Mouse (Mus musculus): ENCODE results near the gene Tram2.

Gene Tram2

DNA sequence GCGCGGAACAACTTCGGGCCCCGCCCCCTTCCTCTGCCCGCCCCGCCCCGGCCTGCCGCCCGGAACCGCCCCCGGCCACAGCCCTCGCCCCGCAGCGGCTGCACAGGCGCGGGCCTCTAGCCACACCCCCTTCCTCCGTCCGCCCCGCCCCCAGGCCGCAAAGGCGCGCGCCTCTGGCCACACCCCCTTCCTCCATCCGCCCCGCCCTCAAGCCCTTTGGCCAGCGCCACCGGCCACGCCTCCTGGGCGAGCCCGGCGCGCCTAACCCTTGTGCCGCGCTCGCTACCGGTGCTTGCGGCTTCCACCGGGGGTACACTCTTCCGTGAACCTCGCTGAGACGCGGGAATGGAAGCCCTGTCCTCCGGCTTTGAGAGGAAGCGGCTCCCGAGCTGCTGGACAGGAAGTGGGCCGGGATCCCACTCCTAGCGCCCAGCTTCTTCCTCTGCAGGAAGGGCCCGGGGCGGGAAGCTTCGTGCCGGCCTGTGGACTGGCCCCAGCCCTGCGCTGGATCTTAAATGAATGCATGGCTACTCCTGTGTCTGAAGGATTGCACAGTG lies at the start of gene Tram2:
Gene Tram2, minus strand, starts transcription at position 13 of the 557 bp plus-strand sequence.
- peak; percentile 77 for DNase-seq (ENCODE audit: low read depth)

DNA sequence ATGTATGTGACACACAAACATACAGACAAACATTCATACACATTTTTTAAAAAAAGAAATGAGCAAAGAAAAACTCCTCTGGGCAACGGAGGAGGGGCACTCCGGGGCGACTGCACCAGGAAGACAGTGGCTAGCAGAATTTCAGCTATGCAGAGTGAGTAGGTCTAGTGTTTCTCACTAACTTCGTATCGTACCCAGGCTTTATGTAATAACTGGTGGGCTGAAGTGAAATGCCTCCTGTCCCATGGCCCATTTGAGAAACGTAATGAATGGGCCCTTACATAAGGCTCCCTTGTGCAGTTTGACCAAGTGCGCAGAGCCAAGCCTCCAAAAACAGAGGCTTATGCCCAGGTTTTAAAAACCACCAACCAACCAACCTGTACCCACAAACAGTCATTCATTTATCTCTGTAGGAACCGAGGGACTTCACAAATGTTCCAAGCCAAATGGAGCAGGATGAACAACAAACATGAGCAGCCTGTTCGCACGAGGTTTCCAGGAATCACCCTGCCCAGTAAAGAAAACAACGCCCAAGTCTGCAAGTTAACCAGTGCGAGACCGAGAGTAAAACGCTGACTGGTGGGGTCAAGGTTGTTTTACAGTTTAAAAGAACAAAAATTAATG lies 45.8 kb upstream of the Tram2 start:
- no peak for DNase-seq (ENCODE audit: low read depth)

DNA sequence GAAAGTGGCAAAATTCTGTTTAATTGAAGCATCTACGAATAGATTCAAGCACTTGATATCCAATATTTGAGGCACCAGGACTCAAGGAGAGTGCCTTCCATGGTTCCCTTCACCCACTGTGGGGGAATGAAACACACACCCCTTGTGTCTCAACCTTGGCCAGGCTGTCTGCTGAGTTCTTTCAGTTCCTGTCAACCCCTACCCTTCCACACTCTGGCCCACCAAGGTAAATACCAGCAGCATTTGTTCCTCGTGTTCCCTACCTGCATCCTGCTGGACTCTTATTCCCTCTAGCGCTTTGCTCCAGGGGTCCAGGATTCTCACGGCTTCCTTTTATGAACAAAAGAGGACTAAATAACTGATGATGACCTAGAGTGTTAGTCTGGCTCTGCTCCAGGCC lies 24.8 kb upstream of the Tram2 start:
- no peak for DNase-seq (ENCODE audit: low read depth)

DNA sequence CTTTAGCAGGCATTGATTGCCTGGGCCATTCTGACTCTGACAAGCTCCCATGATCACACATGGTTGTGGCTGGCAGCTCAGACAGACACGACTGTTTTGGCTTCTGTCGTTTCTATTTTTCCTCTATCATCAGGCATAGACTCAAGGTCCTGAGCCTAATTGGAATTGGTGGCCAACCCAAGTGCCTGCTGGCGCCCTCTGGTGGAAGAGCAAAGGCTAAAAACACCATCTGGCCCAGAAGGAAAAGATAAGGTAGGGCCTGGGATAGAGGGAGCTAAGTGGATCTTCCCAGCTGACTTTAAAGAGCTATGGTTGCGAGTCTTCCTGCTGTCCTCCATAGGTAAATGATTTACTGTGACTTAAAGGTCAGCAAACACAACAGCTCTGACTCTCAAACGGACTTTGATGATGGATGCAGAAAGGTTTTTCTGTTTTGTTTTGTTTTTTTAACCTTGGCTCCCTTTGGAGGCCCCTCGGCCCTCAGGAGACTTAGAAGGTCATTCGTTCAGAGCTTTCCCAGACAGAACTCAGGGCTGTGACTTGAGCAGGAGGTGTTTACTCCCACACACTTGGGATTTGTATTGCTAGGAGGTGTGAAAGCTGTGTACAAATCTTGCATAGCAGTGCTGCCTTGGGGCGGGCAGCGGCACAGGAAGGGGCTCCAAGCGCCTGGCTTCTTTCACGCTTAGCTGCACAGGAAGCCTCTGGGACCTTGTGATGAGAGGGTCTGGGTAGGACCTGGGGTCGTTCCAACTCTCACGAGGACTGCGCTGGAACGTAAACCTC lies 22.4 kb upstream of the Tram2 start:
- peak; percentile 49 for DNase-seq (ENCODE audit: low read depth)

DNA sequence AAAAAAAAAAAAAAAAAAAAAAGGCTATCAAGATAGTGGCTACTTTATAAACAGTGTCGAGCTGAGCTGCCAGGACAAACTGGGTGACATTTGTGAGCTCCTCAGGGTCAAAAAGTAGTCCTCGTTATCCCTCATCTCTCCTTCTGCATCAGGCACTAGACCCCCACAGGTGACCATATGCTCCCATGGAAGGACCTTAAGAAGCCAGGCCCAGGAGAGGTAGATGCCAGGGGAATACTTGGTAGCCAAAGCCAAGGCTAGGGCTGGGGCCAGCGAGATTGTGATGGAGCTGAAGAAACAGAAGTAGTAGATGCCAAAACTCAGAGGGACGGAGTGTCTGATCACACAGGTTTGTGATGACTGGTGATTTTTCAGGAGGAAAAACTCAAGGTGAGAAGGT lies 21.7 kb upstream of the Tram2 start:
- no peak for DNase-seq (ENCODE audit: low read depth)

DNA sequence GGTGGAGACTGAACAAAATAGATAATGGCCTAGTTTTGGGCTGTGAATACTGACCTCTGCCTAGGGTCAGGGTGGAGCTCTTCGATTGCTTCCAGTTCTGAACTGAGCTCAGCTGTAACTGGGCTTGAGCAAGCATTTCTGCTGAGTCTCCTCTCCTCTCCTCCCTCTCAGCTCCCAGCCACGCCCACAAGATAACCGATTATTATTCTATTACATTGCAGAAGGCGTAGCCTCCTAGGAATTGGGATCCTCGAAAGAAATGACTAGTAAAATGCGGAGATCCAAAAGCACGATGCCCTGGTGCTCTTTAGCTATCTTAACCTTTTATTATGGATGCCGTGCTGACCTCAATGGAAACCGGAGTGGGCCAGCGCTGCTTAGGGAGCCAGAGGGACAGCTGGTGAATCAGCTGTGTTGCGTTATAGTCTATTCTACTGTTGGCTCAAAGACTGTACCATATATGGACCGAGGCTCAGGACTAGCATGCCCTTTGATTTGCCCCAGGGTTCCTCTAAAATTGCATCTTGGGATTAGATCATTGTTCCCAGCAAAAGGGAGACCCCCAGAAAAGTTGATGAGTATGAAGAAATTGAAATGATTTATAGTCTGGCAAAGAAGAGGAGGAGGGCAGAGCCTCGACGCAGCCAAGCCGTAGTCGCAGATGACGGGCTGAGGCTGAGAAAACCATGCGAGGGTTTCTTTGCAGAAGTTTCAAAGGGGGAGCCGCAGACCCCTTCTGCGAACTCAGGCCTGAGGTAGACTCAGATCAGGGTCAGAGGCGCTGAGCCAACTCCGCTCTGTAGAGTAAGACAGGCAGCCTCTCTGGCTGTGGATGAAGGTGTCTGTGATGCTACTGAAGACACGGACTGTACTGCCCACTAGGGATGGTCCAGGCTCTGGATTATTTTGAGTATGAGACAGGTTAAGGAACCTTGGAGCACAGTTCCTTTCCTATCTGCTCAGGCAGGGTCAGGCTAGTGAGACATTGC lies 18.3 kb upstream of the Tram2 start:
- DNase-seq (ENCODE audit: low read depth): no peak

DNA sequence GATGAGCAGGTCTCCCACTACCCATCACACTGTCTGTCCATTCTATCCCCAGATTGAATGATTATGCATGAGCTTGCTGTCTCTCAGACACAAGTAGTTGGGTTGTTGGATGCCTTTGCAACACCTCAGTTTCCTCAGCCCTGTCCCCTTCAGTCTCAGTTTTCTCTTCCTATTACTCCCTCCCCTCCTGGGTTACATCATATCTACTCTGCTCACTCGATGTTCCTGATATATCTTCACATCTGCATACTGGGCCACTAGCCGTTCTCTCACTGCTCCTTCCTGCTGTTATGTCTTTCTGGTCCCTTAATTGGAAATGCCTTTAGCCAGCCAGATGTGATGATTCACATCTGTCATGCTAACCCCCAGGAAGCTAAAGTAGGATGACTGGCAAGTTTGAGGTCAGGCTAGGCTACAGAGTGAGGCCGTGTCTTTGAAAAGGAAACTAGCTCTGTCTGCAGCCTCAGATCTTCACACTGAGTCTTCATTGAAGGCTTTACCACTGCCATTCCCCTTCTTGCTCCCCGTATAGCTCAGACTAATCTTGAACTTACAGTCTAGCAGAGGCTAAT lies 15.7 kb upstream of the Tram2 start:
- DNase-seq (ENCODE audit: low read depth): no peak

DNA sequence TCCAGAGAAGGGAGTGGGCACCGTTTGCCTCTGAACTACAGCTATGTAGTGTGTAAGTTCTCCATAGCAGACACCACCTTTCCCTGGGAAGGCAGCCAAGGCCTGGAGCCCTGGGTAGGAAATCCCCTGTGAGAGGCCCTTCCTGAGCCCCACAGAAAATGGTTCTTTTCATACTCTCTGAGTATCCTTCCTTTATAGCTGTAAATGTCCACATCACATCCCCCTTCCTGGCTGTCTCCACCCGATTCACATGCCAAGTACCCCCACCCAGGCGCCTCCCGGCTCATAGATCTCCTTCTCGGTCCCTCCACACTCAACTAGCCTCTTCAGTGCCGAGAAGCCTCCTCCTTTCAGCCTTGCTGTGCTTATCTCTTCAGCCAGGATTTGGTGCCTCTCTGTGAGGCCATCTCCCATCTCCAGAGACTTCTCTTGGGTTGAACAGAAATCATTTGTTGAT lies 10.7 kb upstream of the Tram2 start:
- DNase-seq (ENCODE audit: low read depth): no peak

DNA sequence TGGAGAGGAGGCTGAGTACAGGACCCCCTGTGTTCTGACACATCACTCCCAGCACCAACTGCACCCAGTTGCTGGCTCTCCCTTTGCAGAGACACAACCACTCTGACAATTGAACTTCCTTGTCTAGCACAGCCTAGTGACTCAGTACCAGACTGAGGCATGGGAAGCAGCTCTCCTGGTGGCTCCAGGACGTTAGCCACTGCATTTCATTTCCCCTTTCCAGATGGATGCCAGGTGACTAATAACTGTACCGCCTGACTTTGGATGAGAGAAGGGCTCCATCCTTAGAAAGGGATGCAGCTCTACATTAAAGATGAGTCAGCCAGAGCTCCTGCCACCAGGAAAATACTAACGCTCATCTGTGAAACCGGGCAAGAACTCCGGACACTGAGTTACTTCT lies 7.3 kb upstream of the Tram2 start:
- DNase-seq (ENCODE audit: low read depth): no peak

DNA sequence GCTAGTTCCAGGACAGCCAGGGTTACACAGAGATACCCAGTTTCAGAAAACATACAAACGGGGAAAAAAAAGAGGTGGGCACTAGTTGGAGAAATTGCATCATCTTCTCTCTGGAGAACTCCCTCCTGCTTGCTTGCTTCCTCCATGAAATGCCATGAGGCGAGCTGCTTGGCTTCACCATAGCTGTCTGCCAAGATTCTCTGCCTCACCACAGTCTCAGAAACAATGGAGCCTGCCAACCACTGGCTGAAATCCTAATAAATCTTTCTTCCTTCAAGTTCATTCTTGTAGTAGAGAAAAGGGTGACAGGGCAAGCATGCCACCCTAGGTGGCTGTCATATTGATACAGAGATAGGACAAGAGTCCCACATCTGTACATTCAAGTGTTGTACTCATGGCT lies 5.6 kb upstream of the Tram2 start:
- no peak for DNase-seq (ENCODE audit: low read depth)

DNA sequence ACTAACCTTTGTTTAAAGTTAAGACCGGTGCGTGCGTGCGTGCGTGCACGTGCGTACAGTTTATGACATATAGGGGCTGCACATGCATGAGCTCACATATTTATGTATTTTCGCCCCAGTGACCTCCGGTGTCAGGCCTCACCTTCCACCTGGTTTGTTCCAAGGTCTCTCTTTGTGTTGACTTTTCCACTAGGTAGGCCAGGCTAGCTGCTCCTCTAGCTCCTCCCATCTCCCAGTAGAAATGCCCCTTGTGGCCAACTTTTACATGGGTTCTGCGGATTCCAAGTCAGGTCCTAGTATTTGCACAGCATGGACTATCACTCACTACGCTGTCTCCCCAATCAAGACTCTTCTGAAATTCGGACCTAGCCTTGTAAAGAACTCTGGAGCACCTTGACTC lies 1.3 kb upstream of the Tram2 start:
- DNase-seq (ENCODE audit: low read depth): no peak

DNA sequence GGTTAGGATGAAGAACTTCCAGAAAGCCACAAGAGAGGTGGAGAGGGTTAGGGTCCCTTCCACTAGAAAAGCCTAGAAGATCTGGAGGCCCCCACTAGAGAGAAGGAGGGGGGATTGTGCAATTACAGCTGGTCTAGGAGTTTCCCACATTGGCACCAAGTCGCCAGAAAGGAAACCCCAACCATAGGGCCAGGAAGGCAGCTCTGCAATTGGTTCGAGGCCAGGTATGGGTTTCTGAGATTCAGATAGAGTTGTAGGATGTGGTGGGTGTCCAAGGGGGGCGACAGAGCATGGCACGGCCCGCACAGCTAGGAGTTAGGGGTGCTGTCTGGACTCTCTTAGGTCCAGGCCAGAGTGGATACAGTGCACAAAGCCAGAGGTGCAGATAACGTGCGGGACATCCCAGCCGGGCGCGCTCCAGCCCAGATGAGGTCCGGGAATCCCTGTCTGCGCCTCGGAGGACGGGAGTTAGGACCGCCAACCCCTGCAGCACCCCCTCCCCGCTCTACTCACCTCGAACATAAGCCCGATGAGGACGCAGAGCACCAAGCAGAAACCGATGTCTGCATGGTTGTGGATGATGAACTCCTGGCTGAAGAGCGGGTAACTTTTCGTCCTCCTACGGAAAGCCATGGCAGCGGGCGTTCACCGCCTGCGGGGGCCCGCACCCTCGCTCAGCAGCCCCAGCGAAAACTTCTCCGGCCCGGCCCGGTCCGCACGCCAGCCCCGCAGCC lies 381 bp downstream of the Tram2 start:
- no peak for DNase-seq (ENCODE audit: low read depth)

DNA sequence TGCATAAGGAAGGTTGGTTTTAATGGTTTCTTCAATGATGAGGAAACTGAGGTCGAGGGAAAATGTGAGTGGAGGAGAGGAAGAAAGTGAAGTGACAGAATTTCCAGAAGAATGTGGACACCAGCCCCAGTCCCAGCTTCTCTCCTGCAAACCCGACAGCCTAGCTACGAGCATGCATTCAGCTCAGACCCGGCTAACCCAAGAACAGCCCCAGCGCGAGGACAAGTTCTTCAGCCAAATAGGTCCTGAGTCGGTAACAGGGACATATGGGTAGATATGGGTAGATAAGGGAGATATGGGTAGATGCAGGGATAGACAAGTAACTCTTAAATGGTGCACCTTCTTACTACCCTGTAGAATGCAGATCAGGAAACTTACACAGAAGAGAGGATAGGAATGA lies 1.4 kb downstream of the Tram2 start:
- no peak for DNase-seq (ENCODE audit: low read depth)

DNA sequence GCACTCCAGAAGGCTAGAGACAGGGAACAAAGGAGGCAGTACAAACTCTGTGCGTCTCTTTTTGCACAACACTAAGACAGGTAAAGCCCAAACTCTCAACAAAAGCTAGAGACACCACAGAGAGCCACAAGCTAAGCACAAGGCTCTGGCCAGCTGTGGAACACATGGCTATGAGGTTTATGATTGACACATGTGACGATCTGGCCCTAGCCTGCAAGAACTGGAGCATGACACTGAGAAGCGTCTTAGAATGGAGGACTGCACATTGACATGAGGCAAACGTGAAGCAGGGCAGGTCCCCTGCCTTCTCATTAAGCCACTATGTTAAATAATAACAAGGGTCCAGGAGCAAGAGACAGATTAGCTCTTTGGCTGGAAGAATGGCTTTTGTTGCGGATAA lies 1.8 kb downstream of the Tram2 start:
- no peak for DNase-seq (ENCODE audit: low read depth)

DNA sequence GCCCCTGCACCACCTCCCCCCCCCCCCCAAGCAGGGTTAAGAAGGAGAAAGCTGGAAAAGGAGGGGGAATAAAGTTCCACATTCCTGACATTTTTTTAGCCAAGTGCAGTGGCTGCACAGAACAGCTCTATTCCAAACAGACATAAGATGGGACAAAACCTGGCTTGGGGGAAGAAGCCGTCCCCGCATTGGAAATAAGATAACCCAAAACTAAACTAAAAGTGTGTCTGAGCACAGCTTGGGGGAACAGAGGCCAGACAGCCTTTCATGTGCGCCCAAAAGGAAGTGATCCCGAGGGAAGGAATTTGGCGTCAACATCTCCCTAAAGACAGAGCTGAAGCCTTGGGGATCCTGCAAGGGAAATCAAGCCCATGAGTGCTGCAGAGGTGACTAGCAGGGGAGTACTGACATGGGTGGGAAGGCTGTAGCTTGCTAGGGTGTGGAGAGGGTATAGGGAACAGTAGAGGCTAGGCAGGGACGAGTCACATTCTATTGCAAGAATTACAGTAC lies 3.0 kb downstream of the Tram2 start:
- no peak for DNase-seq (ENCODE audit: low read depth)

DNA sequence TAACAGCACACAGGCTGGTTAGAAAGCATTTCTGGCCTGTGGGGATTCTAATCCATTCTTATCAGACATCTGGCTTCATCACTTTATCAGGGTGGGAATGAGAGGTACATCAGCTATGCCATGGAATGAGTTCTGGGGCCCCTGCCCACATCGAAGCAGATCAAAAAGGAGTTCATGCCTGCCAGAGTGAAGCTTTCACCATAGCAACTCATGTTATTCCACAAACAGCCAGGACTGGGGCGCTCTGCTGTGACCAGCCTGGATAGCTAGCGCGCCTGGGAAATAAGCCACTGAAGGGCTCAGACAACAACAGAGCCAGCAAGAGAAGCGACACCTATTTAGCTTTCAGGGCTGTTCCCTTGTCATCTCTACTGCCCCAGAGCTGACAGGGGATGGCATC lies 4.8 kb downstream of the Tram2 start:
- DNase-seq (ENCODE audit: low read depth): no peak

DNA sequence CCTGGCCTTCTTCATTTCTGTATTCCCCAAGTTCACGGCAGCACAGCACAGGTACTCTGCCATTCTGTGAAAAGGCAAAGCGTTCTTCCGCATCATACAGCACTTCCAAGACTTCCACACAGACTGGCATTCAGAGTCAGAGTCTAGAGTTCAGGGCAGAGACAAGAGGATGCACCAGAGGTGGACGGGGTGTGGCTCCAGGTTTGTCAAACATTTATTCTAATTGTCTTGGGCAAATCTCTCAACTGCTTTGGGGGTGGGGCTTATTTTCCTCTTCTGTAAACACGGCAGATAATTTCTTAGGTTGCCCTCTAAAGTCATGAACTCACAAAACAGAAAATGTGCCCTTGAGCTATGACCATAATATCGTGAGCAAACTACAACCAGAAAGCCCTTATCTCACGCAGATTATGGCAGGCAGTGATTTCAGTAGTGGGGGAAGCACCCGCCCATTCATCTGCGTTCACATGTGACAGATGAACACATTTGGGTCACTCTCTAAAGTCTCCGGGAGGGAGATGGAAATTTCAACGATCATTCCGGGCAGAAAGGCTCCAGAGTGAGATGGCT lies 6.1 kb downstream of the Tram2 start:
- DNase-seq (ENCODE audit: low read depth): no peak

DNA sequence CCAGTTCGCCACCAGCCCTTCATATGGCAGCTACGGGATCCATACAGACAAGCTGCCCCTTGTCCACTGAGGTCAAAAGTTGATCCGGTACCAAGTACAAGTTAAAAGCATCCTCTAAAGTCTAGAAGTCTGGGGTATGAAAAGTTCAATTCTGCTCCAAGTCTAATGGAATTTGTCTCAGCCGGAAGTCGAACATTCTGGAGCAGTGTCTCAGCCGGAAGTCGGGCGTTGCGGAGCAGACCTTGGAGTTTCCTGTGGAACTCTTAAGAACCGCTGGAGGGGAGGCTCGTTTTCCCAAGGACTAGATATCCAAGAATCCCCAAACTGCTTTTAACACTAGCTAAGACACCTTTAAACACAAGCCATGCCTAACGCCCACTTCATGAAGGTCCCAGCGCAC lies 8.4 kb downstream of the Tram2 start:
- DNase-seq (ENCODE audit: low read depth): no peak

DNA sequence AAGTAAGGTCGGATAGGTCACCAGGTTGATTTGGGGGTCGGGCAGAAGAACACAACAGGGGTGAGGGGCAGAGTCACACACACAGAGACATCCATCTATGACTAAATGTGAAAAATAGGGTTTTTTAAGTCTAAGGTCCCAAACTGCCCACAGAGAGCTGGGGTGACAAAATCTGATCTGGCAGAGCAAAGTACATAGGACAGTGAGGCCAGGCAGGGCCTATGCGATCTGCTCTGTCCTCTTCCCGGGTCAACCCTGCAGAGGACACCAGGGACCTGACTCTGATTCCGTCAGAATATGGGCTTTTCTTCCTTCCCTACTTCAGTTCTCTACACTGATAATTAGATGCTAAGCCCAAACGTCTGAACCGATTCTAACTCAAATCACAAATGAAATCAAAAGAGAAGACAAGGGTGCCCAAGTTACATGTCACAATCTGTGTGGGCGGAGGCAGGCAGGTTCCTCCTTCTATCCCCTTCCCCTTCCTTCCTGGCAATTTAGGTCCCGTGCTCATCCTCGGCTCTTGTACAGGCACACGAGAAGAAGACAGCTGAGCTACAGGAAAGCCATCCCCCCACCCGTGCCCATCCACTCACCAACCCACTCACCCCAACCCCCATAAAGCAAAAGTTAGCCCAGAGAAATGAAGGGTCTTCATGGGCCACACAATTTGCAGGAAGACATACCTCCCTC lies 9.1 kb downstream of the Tram2 start:
- no peak for DNase-seq (ENCODE audit: low read depth)

DNA sequence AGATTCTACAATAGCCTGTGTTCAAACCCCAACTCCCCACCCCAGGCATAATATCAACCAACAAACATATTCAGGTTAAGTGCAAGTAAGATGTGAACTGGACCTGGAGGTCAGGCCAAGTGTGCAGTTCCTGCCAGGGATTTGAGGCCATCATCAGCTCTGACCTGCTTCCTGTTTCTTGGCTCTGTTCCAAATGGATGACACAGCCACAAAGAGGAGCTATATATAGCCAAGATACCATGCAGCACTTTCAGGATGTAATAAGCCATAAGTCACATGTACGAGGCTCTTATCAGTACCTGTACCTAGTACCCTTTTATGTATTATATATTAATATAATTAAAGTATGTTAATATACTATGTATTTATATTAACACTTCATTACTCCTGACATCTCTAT lies 10.5 kb downstream of the Tram2 start:
- no peak for DNase-seq (ENCODE audit: low read depth)

All from c-Kit-positive CD71-negative TER-119-negative erythroid progenitor cells, embryonic 14.5 days (primary cell).